Mouse (Mus musculus): ENCODE results near the gene Olfr444.

Olfr444 gene

DNA sequence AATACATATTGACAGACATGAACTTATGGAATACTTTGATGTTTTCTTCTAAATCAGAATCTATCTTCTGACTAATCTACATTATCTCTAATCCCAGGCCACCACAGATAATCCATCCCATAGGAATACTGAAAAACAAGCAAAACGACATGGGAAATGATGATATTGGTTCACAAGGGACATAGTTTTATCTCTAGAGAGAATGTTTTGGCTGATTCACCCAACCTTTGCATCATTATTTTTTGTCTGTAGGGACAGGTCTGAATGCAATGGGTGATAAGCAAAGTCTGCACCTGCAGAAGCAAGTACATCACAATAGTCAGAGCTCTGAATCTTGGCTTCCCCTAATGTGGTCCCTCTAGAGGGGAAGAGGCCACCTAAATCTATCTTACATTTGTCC is at the start of gene Olfr444:
Olfr444 (plus strand) TSS at position 301 of the 400 bp plus-strand sequence.
- DNase-seq, result no peak

DNA sequence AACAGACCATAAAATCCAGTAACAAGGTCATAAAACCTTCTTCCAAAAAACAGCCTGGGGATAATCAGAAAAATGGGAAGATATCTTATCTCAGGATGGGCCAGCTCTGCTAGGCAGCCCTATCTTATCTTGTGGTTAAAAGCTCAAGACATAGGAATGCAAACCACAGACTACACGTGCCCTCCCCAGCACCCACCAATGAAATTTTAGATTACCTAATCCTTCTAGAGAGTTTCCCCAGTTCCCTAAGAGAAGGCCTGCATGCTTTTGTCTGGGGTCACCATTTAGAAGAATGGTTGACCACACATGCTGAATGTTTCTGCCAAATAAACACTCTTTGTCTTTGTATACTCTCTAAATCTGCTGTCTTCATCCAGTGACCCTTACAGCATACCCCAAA is 48.5 kb upstream of the Olfr444 start:
- no peak for DNase-seq

DNA sequence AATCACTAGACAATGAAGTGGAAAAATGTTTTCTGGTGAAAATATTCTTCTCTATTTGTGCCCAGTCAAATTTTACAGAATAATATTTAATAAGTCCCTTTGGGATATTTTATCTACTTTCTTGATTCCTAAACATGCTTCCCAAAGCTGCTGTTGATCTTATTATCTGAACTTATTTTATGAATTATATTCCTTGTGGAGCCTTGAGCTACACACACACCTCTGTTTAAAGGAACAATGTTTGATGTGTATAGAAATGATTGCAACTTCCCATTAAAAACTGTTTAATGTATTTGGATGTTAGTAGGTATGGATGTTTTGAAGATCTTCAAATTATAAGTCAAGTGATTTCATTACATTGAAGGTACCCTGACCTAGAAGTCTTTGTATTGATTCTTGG is 40.3 kb upstream of the Olfr444 start, which contains the start of gene Olfr447:
Olfr447 (plus strand) TSS at position 301 of the 400 bp plus-strand sequence.
- no peak for DNase-seq

DNA sequence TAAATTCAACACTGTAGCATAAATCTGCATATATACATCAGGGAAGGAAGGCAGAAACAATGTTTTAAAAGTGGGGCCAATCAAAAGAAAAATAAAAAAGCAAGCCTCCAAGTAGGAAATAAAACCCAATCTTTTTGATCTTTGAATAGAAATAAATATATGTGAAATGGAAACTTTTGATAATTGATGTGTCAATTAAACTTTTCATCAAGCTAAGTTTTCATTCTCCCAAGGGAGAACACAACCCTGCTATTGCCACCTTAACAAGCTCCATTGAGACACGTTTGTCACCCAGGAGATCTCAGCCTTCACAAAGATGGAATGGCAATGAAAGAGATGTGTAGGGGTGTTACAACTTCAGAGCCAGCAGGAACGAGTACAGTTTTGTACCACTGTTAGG is 27.8 kb upstream of the Olfr444 start, which contains the start of gene Olfr446:
Olfr446 (plus strand) TSS at position 301 of the 400 bp plus-strand sequence.
- DNase-seq, result no peak

DNA sequence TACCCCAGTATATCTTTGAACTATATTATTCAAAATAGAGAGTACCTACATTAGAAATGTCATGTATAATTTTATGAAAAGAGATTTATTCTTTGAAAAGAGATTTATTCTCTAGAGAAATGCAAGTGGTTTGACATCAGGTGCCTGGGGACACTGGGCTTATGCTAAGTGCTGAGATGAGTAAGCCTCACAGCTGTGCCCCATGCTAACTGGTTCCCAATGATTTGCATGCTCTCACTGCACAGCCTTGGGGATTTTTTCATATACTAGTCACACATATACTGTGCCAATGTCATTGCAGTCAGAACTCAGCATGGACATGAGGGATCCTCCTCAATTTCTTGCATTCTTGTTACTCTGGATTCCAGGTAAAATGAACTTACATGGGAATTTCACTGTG is 31.5 kb downstream of the Olfr444 start:
- no peak for DNase-seq
